Mouse (Mus musculus): ENCODE measurements at regions not wholly inside any gene's neighbourhood (a gene's known extent, or its start where the extent isn't known, plus 50 kb on each side); places are given as distances from the start of the nearest gene placed in this dataset.
A peak's percentile ranks its signal among the peaks of the same experiment; 100 is the strongest.

- no peaks in the 10 kb centered on the region for H3K36me3 ChIP-seq (ENCODE audit: control insufficient read depth, insufficient read depth, low read length)
- H3K4me1 ChIP-seq (ENCODE audit: control insufficient read depth, insufficient read depth, low read length): peaks cover 11% of the 10 kb centered on the region; the same call in 1 of the 2 replicates
- no peaks in the 10 kb centered on the region for H3K27me3 ChIP-seq (replicated peaks; ENCODE audit: control insufficient read depth, insufficient read depth, low read length)
- H3K4me3 ChIP-seq (ENCODE audit: low read depth, low read length): no peak overlapping the region
- H3K9me3 ChIP-seq (ENCODE audit: control insufficient read depth, low read length): no peaks in the 10 kb centered on the region
- peak; percentile 62 for DNase-seq (ENCODE audit: low spot score)
- no peak overlapping the region for H3K9ac ChIP-seq (ENCODE audit: low read depth, low read length)
- peak; percentile 88 for ATAC-seq (ENCODE audit: low read depth)
- H3K4me2 ChIP-seq (ENCODE audit: low read depth, low read length): no peak overlapping the region
- no peak overlapping the region for H3K27ac ChIP-seq (replicated peaks; ENCODE audit: low read depth, low read length)
- WGBS: 20% methylated on average over 7 of the region's 7 CpGs
Measured at GRCm38 (mm10) chr8:8947516-8948161, 257.3 kb upstream of the Arglu1 start.

- no peak overlapping the region for H3K4me2 ChIP-seq (ENCODE audit: low read depth, low read length)
- H3K4me3 ChIP-seq (ENCODE audit: low read depth, low read length): no peak overlapping the region
- no peaks in the 10 kb centered on the region for H3K4me1 ChIP-seq (ENCODE audit: control insufficient read depth, insufficient read depth, low read length)
- no peak overlapping the region for H3K9ac ChIP-seq (ENCODE audit: low read depth, low read length)
- WGBS: 77% methylated on average over 6 of the region's 6 CpGs
- H3K27me3 ChIP-seq (replicated peaks; ENCODE audit: control insufficient read depth, insufficient read depth, low read length): no peaks in the 10 kb centered on the region
- H3K36me3 ChIP-seq (ENCODE audit: control insufficient read depth, insufficient read depth, low read length): no peaks in the 10 kb centered on the region
- ATAC-seq (ENCODE audit: low read depth) (no peak), DNase-seq (ENCODE audit: low spot score) (no peak)
- H3K27ac ChIP-seq (replicated peaks; ENCODE audit: low read depth, low read length): no peak overlapping the region
- H3K9me3 ChIP-seq (ENCODE audit: control insufficient read depth, low read length): no peaks in the 10 kb centered on the region
Measured at GRCm38 (mm10) chr8:8942991-8943390, 252.7 kb upstream of the Arglu1 start.

- no peak overlapping the region for H3K4me2 ChIP-seq (ENCODE audit: low read depth, low read length)
Measured at GRCm38 (mm10) chr8:8940899-8941298, 250.6 kb upstream of the Arglu1 start.

GRCm38 (mm10) chr8:8938536-8938935 is 248.2 kb upstream of the Arglu1 start:
- WGBS: 81% methylated on average over 7 of the region's 7 CpGs
- Histone ChIP-seq H3K9me3 (ENCODE audit: control insufficient read depth, low read length) (no peaks in the 10 kb centered on the region), H3K27me3 (replicated peaks; ENCODE audit: control insufficient read depth, insufficient read depth, low read length) (no peaks in the 10 kb centered on the region), H3K27ac (replicated peaks; ENCODE audit: low read depth, low read length) (no peak overlapping the region), H3K9ac (ENCODE audit: low read depth, low read length) (no peak overlapping the region), H3K4me2 (ENCODE audit: low read depth, low read length) (no peak overlapping the region), H3K36me3 (ENCODE audit: control insufficient read depth, insufficient read depth, low read length) (no peaks in the 10 kb centered on the region), H3K4me1 (ENCODE audit: control insufficient read depth, insufficient read depth, low read length) (no peaks in the 10 kb centered on the region), H3K4me3 (ENCODE audit: low read depth, low read length) (no peak overlapping the region)
- no peak for ATAC-seq (ENCODE audit: low read depth)
- no peak for DNase-seq (ENCODE audit: low spot score)

More at GRCm38 (mm10) chr8:8940899-8941298, 250.6 kb upstream of the Arglu1 start:
- Histone ChIP-seq H3K36me3 (ENCODE audit: control insufficient read depth, insufficient read depth, low read length) (no peaks in the 10 kb centered on the region), H3K27me3 (replicated peaks; ENCODE audit: control insufficient read depth, insufficient read depth, low read length) (no peaks in the 10 kb centered on the region), H3K9ac (ENCODE audit: low read depth, low read length) (no peak overlapping the region), H3K4me1 (ENCODE audit: control insufficient read depth, insufficient read depth, low read length) (no peaks in the 10 kb centered on the region), H3K27ac (replicated peaks; ENCODE audit: low read depth, low read length) (no peak overlapping the region), H3K4me3 (ENCODE audit: low read depth, low read length) (no peak overlapping the region), H3K9me3 (ENCODE audit: control insufficient read depth, low read length) (no peaks in the 10 kb centered on the region)
- DNase-seq (ENCODE audit: low spot score) (no peak), ATAC-seq (ENCODE audit: low read depth) (no peak)
- WGBS: 94% methylated on average over 4 of the region's 4 CpGs

GRCm38 (mm10) chr8:8932466-8932865 is 242.1 kb upstream of the Arglu1 start:
- Histone ChIP-seq H3K9me3 (ENCODE audit: control insufficient read depth, low read length) (no peaks in the 10 kb centered on the region), H3K9ac (ENCODE audit: low read depth, low read length) (no peak overlapping the region), H3K27me3 (replicated peaks; ENCODE audit: control insufficient read depth, insufficient read depth, low read length) (no peaks in the 10 kb centered on the region), H3K36me3 (ENCODE audit: control insufficient read depth, insufficient read depth, low read length) (no peaks in the 10 kb centered on the region), H3K4me2 (ENCODE audit: low read depth, low read length) (no peak overlapping the region), H3K4me1 (ENCODE audit: control insufficient read depth, insufficient read depth, low read length) (no peaks in the 10 kb centered on the region), H3K4me3 (ENCODE audit: low read depth, low read length) (no peak overlapping the region), H3K27ac (replicated peaks; ENCODE audit: low read depth, low read length) (no peak overlapping the region)
- no peak for ATAC-seq (ENCODE audit: low read depth)
- WGBS: 67% methylated on average over 3 of the region's 3 CpGs
- no peak for DNase-seq (ENCODE audit: low spot score)

- DNase-seq (ENCODE audit: low spot score): no peak
- no peak for ATAC-seq (ENCODE audit: low read depth)
- no peaks in the 10 kb centered on the region for H3K36me3 ChIP-seq (ENCODE audit: control insufficient read depth, insufficient read depth, low read length)
Measured at GRCm38 (mm10) chr8:8931746-8932145, 241.4 kb upstream of the Arglu1 start.

GRCm38 (mm10) chr8:8928074-8928862 is 237.9 kb upstream of the Arglu1 start:
- H3K27me3 ChIP-seq (replicated peaks; ENCODE audit: control insufficient read depth, insufficient read depth, low read length): no peaks in the 10 kb centered on the region
- H3K36me3 ChIP-seq (ENCODE audit: control insufficient read depth, insufficient read depth, low read length): no peaks in the 10 kb centered on the region
- H3K27ac ChIP-seq (replicated peaks; ENCODE audit: low read depth, low read length): no peak overlapping the region
- H3K9ac ChIP-seq (ENCODE audit: low read depth, low read length): no peak overlapping the region
- no peaks in the 10 kb centered on the region for H3K4me1 ChIP-seq (ENCODE audit: control insufficient read depth, insufficient read depth, low read length)
- H3K4me3 ChIP-seq (ENCODE audit: low read depth, low read length): no peak overlapping the region
- ATAC-seq (ENCODE audit: low read depth) (no peak), DNase-seq (ENCODE audit: low spot score) (no peak)
- no peak overlapping the region for H3K4me2 ChIP-seq (ENCODE audit: low read depth, low read length)
- WGBS: 68% methylated on average over 18 of the region's 18 CpGs
- H3K9me3 ChIP-seq (ENCODE audit: control insufficient read depth, low read length): no peaks in the 10 kb centered on the region

More at GRCm38 (mm10) chr8:8931746-8932145, 241.4 kb upstream of the Arglu1 start:
- 77% methylated on average over 6 of the region's 6 CpGs for WGBS
- Histone ChIP-seq H3K4me1 (ENCODE audit: control insufficient read depth, insufficient read depth, low read length) (no peaks in the 10 kb centered on the region), H3K9ac (ENCODE audit: low read depth, low read length) (no peak overlapping the region), H3K4me2 (ENCODE audit: low read depth, low read length) (no peak overlapping the region), H3K27me3 (replicated peaks; ENCODE audit: control insufficient read depth, insufficient read depth, low read length) (no peaks in the 10 kb centered on the region), H3K27ac (replicated peaks; ENCODE audit: low read depth, low read length) (no peak overlapping the region), H3K4me3 (ENCODE audit: low read depth, low read length) (no peak overlapping the region), H3K9me3 (ENCODE audit: control insufficient read depth, low read length) (no peaks in the 10 kb centered on the region)

GRCm38 (mm10) chr8:8921446-8921845 is 231.1 kb upstream of the Arglu1 start:
- H3K27me3 ChIP-seq (replicated peaks; ENCODE audit: control insufficient read depth, insufficient read depth, low read length): no peaks in the 10 kb centered on the region
- no peak overlapping the region for H3K9ac ChIP-seq (ENCODE audit: low read depth, low read length)
- DNase-seq (ENCODE audit: low spot score) (no peak), ATAC-seq (ENCODE audit: low read depth) (no peak)
- H3K4me3 ChIP-seq (ENCODE audit: low read depth, low read length): no peak overlapping the region
- H3K4me2 ChIP-seq (ENCODE audit: low read depth, low read length): no peak overlapping the region
- H3K36me3 ChIP-seq (ENCODE audit: control insufficient read depth, insufficient read depth, low read length): no peaks in the 10 kb centered on the region
- no peak overlapping the region for H3K27ac ChIP-seq (replicated peaks; ENCODE audit: low read depth, low read length)
- H3K9me3 ChIP-seq (ENCODE audit: control insufficient read depth, low read length): no peaks in the 10 kb centered on the region
- 54% methylated on average over 2 of the region's 2 CpGs for WGBS
- H3K4me1 ChIP-seq (ENCODE audit: control insufficient read depth, insufficient read depth, low read length): peaks cover 3% of the 10 kb centered on the region; the same call in 1 of the 2 replicates

All from embryonic facial prominence, embryonic 14.5 days (tissue).